Comparison of ENCODE assay signal across 13 mouse cellular contexts in genomic region chr8:12386530-12387222, GRCm38 (mm10). TPM values are rescaled to one million over a fixed set of nuclear protein-coding genes. Genes with fewer than 3 reads are reported as not detected.
DNase-seq lines count a peak whose midpoint lies in the region; ATAC-seq and TF ChIP-seq lines count a peak whose summit lies in the region.
"Had no signal": no experiment of that assay in that cellular context is flagged by ENCODE, and none has a peak within 500 bp of the region (broad histone marks: within the 10 kb centered on the region; RNA-seq: fewer than 3 reads in every experiment).

No protein-coding gene starts in this region.

- H3K36me3 ChIP-seq in heart, embryonic 10.5 days = no peaks in the 10 kb centered on the region
- no peaks in the 10 kb centered on the region for H3K36me3 ChIP-seq in embryonic facial prominence, embryonic 10.5 days (replicated peaks)
- H3K36me3 ChIP-seq in hindbrain, embryonic 14.5 days (replicated peaks; ENCODE audit: control insufficient read depth, insufficient read depth) = no peaks in the 10 kb centered on the region
- H3K36me3 ChIP-seq in midbrain, postnatal 0 days (ENCODE audit: insufficient read depth, low read length) = no peaks in the 10 kb centered on the region
- H3K36me3 ChIP-seq: embryonic facial prominence, embryonic 13.5 days; limb, embryonic 15.5 days had no signal

- no peaks in the 10 kb centered on the region for H3K9me3 ChIP-seq in heart, embryonic 10.5 days
- no peaks in the 10 kb centered on the region for H3K9me3 ChIP-seq in embryonic facial prominence, embryonic 10.5 days
- H3K9me3 ChIP-seq in hindbrain, embryonic 14.5 days (ENCODE audit: control insufficient read depth, low read length) = no peaks in the 10 kb centered on the region
- H3K9me3 ChIP-seq in midbrain, postnatal 0 days (ENCODE audit: low read length) = no peaks in the 10 kb centered on the region
- H3K9me3 ChIP-seq: embryonic facial prominence, embryonic 13.5 days; limb, embryonic 15.5 days had no signal

- H3K27me3 ChIP-seq in heart, embryonic 10.5 days (ENCODE audit: insufficient read depth, poor library complexity, severe bottlenecking) = peaks cover 98% of the 10 kb centered on the region
- H3K27me3 ChIP-seq in embryonic facial prominence, embryonic 10.5 days (replicated peaks; ENCODE audit: low read depth, poor library complexity, severe bottlenecking) = peaks cover 100% of the 10 kb centered on the region
- H3K27me3 ChIP-seq in hindbrain, embryonic 14.5 days (ENCODE audit: control insufficient read depth, insufficient read depth, low read length) = peaks cover 77% of the 10 kb centered on the region
- peaks cover 57% of the 10 kb centered on the region for H3K27me3 ChIP-seq in midbrain, postnatal 0 days (ENCODE audit: insufficient read depth, low read length)

- H3K4me3 ChIP-seq in heart, embryonic 10.5 days = peak overlapping the region; percentile 51
- peak overlapping the region; percentile 54 for H3K4me3 ChIP-seq in embryonic facial prominence, embryonic 10.5 days
- peak overlapping the region; percentile 30 for H3K4me3 ChIP-seq in hindbrain, embryonic 14.5 days (replicated peaks; ENCODE audit: low read length)
- peak overlapping the region; percentile 32; the same call in 1 of the 2 replicates for H3K4me3 ChIP-seq in midbrain, postnatal 0 days (ENCODE audit: low read depth, low read length)
- H3K4me3 ChIP-seq: megakaryocyte, embryonic 14.5 days had no signal

- peak overlapping the region; percentile 46 for H3K9ac ChIP-seq in hindbrain, embryonic 14.5 days
- no peak overlapping the region for H3K9ac ChIP-seq in midbrain, postnatal 0 days (replicated peaks; ENCODE audit: low read length, poor library complexity, severe bottlenecking)
- H3K9ac ChIP-seq: embryonic facial prominence, embryonic 13.5 days; limb, embryonic 15.5 days had no signal

- no peak for ATAC-seq in hindbrain, embryonic 14.5 days (ENCODE audit: low FRiP score)
- ATAC-seq in midbrain, postnatal 0 days (ENCODE audit: low FRiP score) = no peak

- WGBS in heart, embryonic 10.5 days = under 1% methylated on average over 32 of the region's 32 CpGs
- under 1% methylated on average over 32 of the region's 32 CpGs for WGBS in embryonic facial prominence, embryonic 10.5 days
- 3% methylated on average over 32 of the region's 32 CpGs for WGBS in hindbrain, embryonic 14.5 days
- WGBS in midbrain, postnatal 0 days = 4% methylated on average over 32 of the region's 32 CpGs

- H3K27ac ChIP-seq in heart, embryonic 10.5 days = no peak overlapping the region
- H3K27ac ChIP-seq in embryonic facial prominence, embryonic 10.5 days (replicated peaks) = no peak overlapping the region; the same call in 1 of the 2 replicates
- peak overlapping the region; percentile 78; the same call in 1 of the 2 replicates for H3K27ac ChIP-seq in hindbrain, embryonic 14.5 days
- H3K27ac ChIP-seq in midbrain, postnatal 0 days (ENCODE audit: low read depth, low read length) = no peak overlapping the region
- H3K27ac ChIP-seq: embryonic facial prominence, embryonic 13.5 days; limb, embryonic 15.5 days had no signal

- peak; percentile 74 for DNase-seq in heart, embryonic 10.5 days (ENCODE audit: low spot score)
- DNase-seq in heart, postnatal 10 days = no peak
- DNase-seq in embryonic facial prominence, embryonic 10.5 days (ENCODE audit: low spot score) = peak; percentile 54
- DNase-seq in hindbrain, embryonic 14.5 days (ENCODE audit: low spot score) = no peak
- no peak for DNase-seq in midbrain, postnatal 0 days (ENCODE audit: low spot score)
- DNase-seq in left cerebral cortex, adult 18-20 months (ENCODE audit: low spot score in 2 of 2) = no peak
- DNase-seq in gastrocnemius, adult 18-20 months (ENCODE audit: low spot score) = no peak
- DNase-seq in cerebellum, postnatal 36 days = no peak
- DNase-seq: gastrocnemius, postnatal 25 days had no signal

- TF ChIP-seq CTCF in midbrain, postnatal 0 days (IDR thresholded peaks at IDR 0.05) = no peak

- peaks cover 29% of the 10 kb centered on the region for H3K4me1 ChIP-seq in heart, embryonic 10.5 days
- H3K4me1 ChIP-seq in embryonic facial prominence, embryonic 10.5 days = peaks cover 52% of the 10 kb centered on the region
- H3K4me1 ChIP-seq in hindbrain, embryonic 14.5 days (replicated peaks; ENCODE audit: control insufficient read depth, insufficient read depth, low read length) = no peaks in the 10 kb centered on the region
- H3K4me1 ChIP-seq in midbrain, postnatal 0 days (ENCODE audit: insufficient read depth, low read length) = no peaks in the 10 kb centered on the region

- peak overlapping the region; percentile 56 for H3K4me2 ChIP-seq in hindbrain, embryonic 14.5 days (replicated peaks)
- H3K4me2 ChIP-seq in midbrain, postnatal 0 days (ENCODE audit: low read depth, low read length, poor library complexity, severe bottlenecking) = peak overlapping the region; percentile 46; the same call in 1 of the 2 replicates

- intact Hi-C loops in heart, postnatal 10 days (cut with DNase I) = loop anchor here (10.0 kb wide), 1 partner anchor 382 kb away; no protein-coding TSS in a partner anchor

RNA-seq across cellular contexts. Expression of gene Sox1, which starts 8.4 kb away (rescaled TPM):
- polyA plus RNA-seq in heart, embryonic 10.5 days (2016; fragmentation: Nextera tagmentation; extraction: Ambion mirVana) = not detected in 2 replicates
- not detected for total RNA-seq in heart, postnatal 10 days (2021)
- polyA plus RNA-seq in embryonic facial prominence, embryonic 10.5 days (2016; fragmentation: Nextera tagmentation; extraction: Ambion mirVana) = 1.0 and 1.1 TPM in 2 replicates
- 1.9 and 2.5 TPM in 2 replicates for polyA plus RNA-seq in hindbrain, embryonic 14.5 days (2014; fragmentation: Nextera tagmentation; extraction: Ambion mirVana)
- 16.8 and 17.7 TPM in 2 replicates for total RNA-seq in midbrain, postnatal 0 days (2014; rRNA removed)
- polyA plus RNA-seq in midbrain, postnatal 0 days (2015; fragmentation: Nextera tagmentation; extraction: Ambion mirVana) = 1.6 and 2.6 TPM in 2 replicates
- total RNA-seq in left cerebral cortex, adult 18-20 months (2021) = 10 to 100 TPM in 1 of 2 experiments, 1 to 10 TPM in 1; 9.4 to 10.6 TPM
- total RNA-seq in gastrocnemius, adult 18-20 months (2021) = not detected
- total RNA-seq: gastrocnemius, postnatal 25 days; hematopoietic stem cell, adult 5-6 weeks had no signal
- polyA plus RNA-seq: embryonic facial prominence, embryonic 13.5 days; limb, embryonic 15.5 days had no signal

Comparison
In these comparisons a context has a peak if more than half of its experiments do, and no peak if none do; other contexts are left out.
1. DNase-seq: peak in heart, embryonic 10.5 days (single experiment) and embryonic facial prominence, embryonic 10.5 days (single experiment); none in heart, postnatal 10 days (0 of 2), hindbrain, embryonic 14.5 days (single experiment), midbrain, postnatal 0 days (single experiment), left cerebral cortex, adult 18-20 months (0 of 2), gastrocnemius, adult 18-20 months (single experiment) and cerebellum, postnatal 36 days (0 of 2).
2. RNA of gene Sox1, which starts 8.4 kb away (total RNA-seq): 16.8 to 17.7 TPM in midbrain, postnatal 0 days and 9.4 to 10.6 TPM in left cerebral cortex, adult 18-20 months; not detected in heart, postnatal 10 days and not detected in gastrocnemius, adult 18-20 months; every median in the first group is over 10 times any median in the second.
3. Peak in every context shown above with its lines, with median percentiles within 50 percentile points of each other: H3K4me3 ChIP-seq.